Mouse (Mus musculus): ENCODE data around the gene 0610040J01Rik. TPM values are rescaled to one million over a fixed set of nuclear protein-coding genes. Genes with fewer than 3 reads are reported as not detected.

The 0610040J01Rik gene
- total and polyA plus RNA-seq, 3 experiments = not detected

GRCm38 (mm10) chr5:63858901-63859300 is 46.7 kb downstream of the 0610040J01Rik start:
- Histone ChIP-seq H3K4me1 (ENCODE audit: control insufficient read depth in 1 of 2, insufficient read depth in 2 of 2, low read length in 2 of 2) (no peaks in the 10 kb centered on the region), H3K9ac (ENCODE audit: control insufficient read depth, low read depth, low read length, poor library complexity, severe bottlenecking) (no peak overlapping the region), H3K36me3 (ENCODE audit: control insufficient read depth in 1 of 2, insufficient read depth in 2 of 2, low read length in 2 of 2) (no peaks in the 10 kb centered on the region), H3K27ac (ENCODE audit: control insufficient read depth, low read depth, low read length) (no peak overlapping the region), H3K4me3 (ENCODE audit: control insufficient read depth in 1 of 2, insufficient read depth in 1 of 2, low read depth in 2 of 2, low read length in 2 of 2) (no peak overlapping the region), H3K9me3 (replicated peaks; ENCODE audit: insufficient read depth, low read length) (no peaks in the 10 kb centered on the region), H3K27me3 (ENCODE audit: control insufficient read depth in 1 of 2, insufficient read depth in 2 of 2, low read length in 2 of 2) (no peaks in the 10 kb centered on the region), H3K79me2 (ENCODE audit: control insufficient read depth, insufficient read depth, low read length, poor library complexity) (no peaks in the 10 kb centered on the region)
- no peak for TF ChIP-seq SIN3A (IDR thresholded peaks at IDR 0.05; ENCODE audit: low read length)
- TF ChIP-seq MAZ (IDR thresholded peaks at IDR 0.05; ENCODE audit: low read depth, low read length) = no peak
- TF ChIP-seq JUND (IDR thresholded peaks at IDR 0.05; ENCODE audit: low read depth, low read length) = no peak
- TF ChIP-seq MYC (IDR thresholded peaks at IDR 0.05; ENCODE audit: low read depth, low read length) = no peak
- TF ChIP-seq HCFC1 (IDR thresholded peaks at IDR 0.05; ENCODE audit: low read depth, low read length) = no peak
- no peak for TF ChIP-seq POLR2AphosphoS5 (IDR thresholded peaks at IDR 0.05; ENCODE audit: borderline replicate concordance, low read depth, low read length)
- TF ChIP-seq SMC3 (IDR thresholded peaks at IDR 0.05; ENCODE audit: low read depth, low read length) = no peak
- TF ChIP-seq UBTF (IDR thresholded peaks at IDR 0.05; ENCODE audit: borderline replicate concordance, insufficient read depth, low read depth, low read length) = no peak
- TF ChIP-seq EP300 (IDR thresholded peaks at IDR 0.05; ENCODE audit: low read depth in 1 of 2, low read length in 2 of 2) = no peak
- TF ChIP-seq CHD2 (IDR thresholded peaks at IDR 0.05; ENCODE audit: low read length) = no peak
- no peak for TF ChIP-seq NELFE (IDR thresholded peaks at IDR 0.05; ENCODE audit: low read depth, low read length)
- TF ChIP-seq RCOR1 (IDR thresholded peaks at IDR 0.05; ENCODE audit: low read depth, low read length) = no peak
- TF ChIP-seq CTCF (IDR thresholded peaks at IDR 0.05 in 2 of 3, conservative IDR thresholded peaks at IDR 0.05 in 1 of 3; ENCODE audit: control insufficient read depth in 1 of 3, insufficient read depth in 1 of 3, low read depth in 2 of 3, low read length in 3 of 3, poor library complexity in 1 of 3, severe bottlenecking in 1 of 3) = no peak
- TF ChIP-seq POLR2AphosphoS2 (IDR thresholded peaks at IDR 0.05; ENCODE audit: low read length) = no peak
- TF ChIP-seq MYB (IDR thresholded peaks at IDR 0.05; ENCODE audit: low read depth, low read length) = no peak
- TF ChIP-seq MEF2A (IDR thresholded peaks at IDR 0.05; ENCODE audit: extremely low read depth, insufficient replicate concordance, low read depth, low read length, poor library complexity, severe bottlenecking) = no peak
- DNase-seq (ENCODE audit: low read depth, low spot score) = no peak

- TF ChIP-seq NRF1 (IDR thresholded peaks at IDR 0.05; ENCODE audit: insufficient read depth, low read depth, low read length, poor library complexity, severe bottlenecking) (no peak), ELF1 (IDR thresholded peaks at IDR 0.05; ENCODE audit: low read depth, low read length) (no peak), MAZ (IDR thresholded peaks at IDR 0.05; ENCODE audit: low read depth, low read length) (no peak), CHD1 (IDR thresholded peaks at IDR 0.05; ENCODE audit: low read depth, low read length) (no peak), ZKSCAN1 (IDR thresholded peaks at IDR 0.05; ENCODE audit: low read depth, low read length) (no peak), POLR2A (IDR thresholded peaks at IDR 0.05; ENCODE audit: control insufficient read depth in 1 of 2, insufficient read depth in 1 of 2, low read depth in 1 of 2, low read length in 2 of 2, poor library complexity in 1 of 2) (no peak), USF1 (IDR thresholded peaks at IDR 0.05; ENCODE audit: low read depth, low read length) (no peak), NELFE (IDR thresholded peaks at IDR 0.05; ENCODE audit: low read depth, low read length) (no peak)
- no peaks in the 10 kb centered on the region for H3K4me1 ChIP-seq (ENCODE audit: control insufficient read depth in 1 of 2, insufficient read depth in 2 of 2, low read length in 2 of 2)
- H3K27ac ChIP-seq (ENCODE audit: control insufficient read depth, low read depth, low read length) = no peak overlapping the region
- no peak for DNase-seq (ENCODE audit: low read depth, low spot score)
- no peak overlapping the region for H3K9ac ChIP-seq (ENCODE audit: control insufficient read depth, low read depth, low read length, poor library complexity, severe bottlenecking)
- H3K9me3 ChIP-seq (replicated peaks; ENCODE audit: insufficient read depth, low read length) = no peaks in the 10 kb centered on the region
- no peaks in the 10 kb centered on the region for H3K79me2 ChIP-seq (ENCODE audit: control insufficient read depth, insufficient read depth, low read length, poor library complexity)
- H3K27me3 ChIP-seq (ENCODE audit: control insufficient read depth in 1 of 2, insufficient read depth in 2 of 2, low read length in 2 of 2) = no peaks in the 10 kb centered on the region
- no peaks in the 10 kb centered on the region for H3K36me3 ChIP-seq (ENCODE audit: control insufficient read depth in 1 of 2, insufficient read depth in 2 of 2, low read length in 2 of 2)
- no peak overlapping the region for H3K4me3 ChIP-seq (ENCODE audit: control insufficient read depth in 1 of 2, insufficient read depth in 1 of 2, low read depth in 2 of 2, low read length in 2 of 2)
These were observed 55.3 kb downstream of the 0610040J01Rik start for GRCm38 (mm10) chr5:63867421-63867820.

Measured in MEL (cell line).